Mouse (Mus musculus) E14TG2a.4 (cell line): ENCODE results near the gene Tmem11.

ENCODE experiments used
- CTCF ChIP-seq: conservative IDR thresholded peaks from 2 replicates; pipeline ENCODE4 v1.5.1; 2014; ENCODE audit warnings: low read length
- NANOG ChIP-seq: IDR thresholded peaks from 2 replicates; pipeline ENCODE4 v1.6.1; 2014; ENCODE audit warnings: borderline replicate concordance, low read length, mixed read lengths
- POU5F1 ChIP-seq: IDR thresholded peaks from 2 replicates; pipeline ENCODE4 v1.6.1; 2014; ENCODE audit warnings: low read length, borderline replicate concordance

GRCm38 (mm10) chr11:60823771-60824170 lies 55.3 kb downstream of the Tmem11 start:
- TF ChIP-seq CTCF (no peak), NANOG (no peak), POU5F1 (no peak)
